Mouse (Mus musculus) gastrocnemius, adult 2 months (tissue): ENCODE measurements at regions not wholly inside any gene's neighbourhood (a gene's known extent, or its start where the extent isn't known, plus 50 kb on each side); places are given as distances from the start of the nearest gene placed in this dataset.
A peak's percentile ranks its signal among the peaks of the same experiment; 100 is the strongest.

Source experiments
- DNase-seq: peaks from one replicate; pipeline ENCODE4 v3.0.0; 2022
- H3K27ac ChIP-seq: fragments of 200-600 bp; 2 replicates; pipeline ENCODE4 v1.8.1; 2022; ENCODE audit warnings: mild to moderate bottlenecking
- H3K4me3 ChIP-seq: fragments of 200-600 bp; 2 replicates; pipeline ENCODE4 v1.8.1; 2022; ENCODE audit warnings: mild to moderate bottlenecking, moderate library complexity
- CTCF ChIP-seq: fragments of 200-600 bp; IDR thresholded peaks from 2 replicates; pipeline ENCODE4 v1.8.1; 2022; ENCODE audit warnings: antibody characterized with exemption, mild to moderate bottlenecking, moderate library complexity
- intact Hi-C: fragments of 180-260 bp; cut with DNase I; formaldehyde crosslinking; loops from one replicate; pipeline ENCODE4 v1.15.1; 2025

DNA sequence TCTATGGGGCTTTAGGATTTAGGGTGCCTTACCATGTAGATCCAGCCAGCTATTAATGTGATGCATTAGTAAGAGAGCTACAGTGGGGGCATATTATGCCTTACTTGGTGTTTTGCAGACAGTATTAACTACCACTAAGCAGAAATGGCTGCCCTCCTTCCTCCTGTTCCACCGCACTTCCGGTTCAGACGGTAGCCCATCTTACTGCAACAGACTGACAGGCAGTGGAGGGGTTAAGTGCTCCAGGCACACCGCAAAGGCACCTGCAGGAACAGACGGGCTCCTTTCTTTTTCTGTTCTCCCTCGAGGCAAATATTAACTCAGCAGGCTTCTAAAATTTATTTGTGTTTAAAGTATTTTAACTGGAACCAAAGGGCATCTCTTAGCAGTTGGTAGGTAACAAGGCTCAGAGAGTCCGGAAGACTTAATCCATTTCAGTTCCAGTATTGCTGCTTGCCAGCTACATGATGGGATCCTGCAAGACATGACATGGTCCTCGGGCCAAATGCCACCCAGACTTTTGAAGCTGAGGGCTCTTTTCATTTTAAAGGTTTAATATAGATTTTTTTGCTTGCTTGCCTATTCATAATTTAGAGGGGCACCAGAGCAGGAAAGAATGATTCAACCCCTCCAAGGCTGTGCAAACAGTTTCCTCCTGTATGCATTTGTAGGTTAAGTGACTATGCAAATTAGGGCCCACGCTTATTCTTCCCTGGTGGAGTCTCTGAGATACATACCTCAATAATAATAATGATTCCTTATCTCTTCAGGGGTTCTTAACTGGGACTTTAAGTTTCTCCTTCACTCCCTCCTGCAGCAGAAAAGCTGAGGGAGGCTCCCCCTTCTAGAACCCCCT, 177.7 kb downstream of the Emp1 start:
- no peak overlapping the region for H3K27ac ChIP-seq
- DNase-seq = no peak
- no peak for TF ChIP-seq CTCF
- no peak overlapping the region for H3K4me3 ChIP-seq
- intact Hi-C loops = no loop called here

DNA sequence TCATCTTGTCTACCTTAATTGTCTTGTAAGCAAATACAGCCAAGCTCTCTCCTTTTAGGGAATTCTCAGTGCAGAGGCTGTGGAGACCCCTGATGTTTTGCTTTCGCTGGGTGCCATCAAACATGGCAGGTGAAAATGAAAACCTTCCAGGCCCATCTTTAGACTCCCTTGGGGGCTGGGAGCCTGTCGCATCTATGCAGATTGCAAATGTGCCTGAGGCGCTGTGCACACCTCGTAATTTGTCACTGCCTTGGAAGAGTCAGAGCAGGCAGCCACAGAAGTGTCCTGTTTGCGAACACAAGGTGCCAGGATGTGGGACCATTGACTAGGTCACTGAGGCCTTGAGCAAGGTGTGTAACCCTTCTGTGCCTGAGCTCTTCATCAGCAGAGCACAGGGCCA, 179.2 kb downstream of the Emp1 start:
- intact Hi-C loops = no loop called here
- Histone ChIP-seq H3K27ac (no peak overlapping the region), H3K4me3 (no peak overlapping the region)
- no peak for DNase-seq
- TF ChIP-seq CTCF = no peak

- no peak for DNase-seq
- no peak for TF ChIP-seq CTCF
- Histone ChIP-seq H3K4me3 (no peak overlapping the region), H3K27ac (no peak overlapping the region)
- intact Hi-C loops = no loop called here
These were observed 180.0 kb downstream of the Emp1 start for GRCm38 (mm10) chr6:135542356-135542755.

DNA sequence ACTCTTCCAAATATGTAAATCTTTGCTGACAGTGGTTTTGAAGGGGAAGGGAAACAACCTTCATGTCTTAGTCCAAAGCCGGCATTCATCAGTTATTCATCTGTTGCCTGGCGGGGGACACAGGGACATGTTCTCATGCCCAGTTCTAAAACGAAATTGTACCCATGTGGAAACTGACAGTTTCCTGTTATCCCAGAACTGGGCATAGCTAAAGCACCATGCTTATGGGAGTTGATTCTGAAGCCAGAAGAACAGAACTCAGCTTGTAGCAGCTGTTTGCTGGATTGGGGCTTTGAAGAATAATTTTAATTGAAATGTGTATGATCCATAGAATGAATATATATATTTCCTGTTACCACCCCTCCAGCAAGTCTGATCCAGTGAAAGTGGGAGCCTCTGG, 181.0 kb downstream of the Emp1 start:
- no peak for DNase-seq
- H3K4me3 ChIP-seq = no peak overlapping the region
- H3K27ac ChIP-seq = no peak overlapping the region
- TF ChIP-seq CTCF = no peak
- intact Hi-C loops = no loop called here

DNA sequence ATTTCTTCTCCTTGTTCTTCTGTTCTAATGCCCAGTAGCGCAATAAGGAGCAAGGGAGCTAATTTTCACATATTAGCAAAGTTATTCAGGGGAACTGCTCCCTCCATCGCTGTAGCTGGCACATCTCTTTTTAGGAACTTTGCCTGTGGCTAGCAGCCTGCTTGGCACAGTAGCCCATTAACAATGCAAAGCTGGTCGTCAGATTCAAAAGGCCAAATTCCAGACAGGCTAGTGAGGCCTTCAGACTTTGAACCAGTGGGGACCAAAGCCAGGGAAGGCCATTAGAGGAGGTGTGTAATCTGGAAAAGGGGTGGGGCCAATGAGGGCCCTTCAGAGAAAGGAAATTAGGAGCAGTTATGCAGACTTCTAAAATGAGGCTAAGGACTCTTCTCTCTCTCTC, 181.5 kb downstream of the Emp1 start:
- Histone ChIP-seq H3K27ac (no peak overlapping the region), H3K4me3 (no peak overlapping the region)
- no peak for DNase-seq
- TF ChIP-seq CTCF = no peak
- intact Hi-C loops = no loop called here

GRCm38 (mm10) chr6:135550368-135550950, 188.1 kb downstream of the Emp1 start:
- no peak for TF ChIP-seq CTCF
- Histone ChIP-seq H3K27ac (no peak overlapping the region), H3K4me3 (no peak overlapping the region)
- no peak for DNase-seq
- intact Hi-C loops = no loop called here

GRCm38 (mm10) chr6:135552396-135552795, 190.1 kb downstream of the Emp1 start:
- Histone ChIP-seq H3K27ac (no peak overlapping the region), H3K4me3 (no peak overlapping the region)
- DNase-seq = no peak
- TF ChIP-seq CTCF = no peak
- intact Hi-C loops = no loop called here

DNA sequence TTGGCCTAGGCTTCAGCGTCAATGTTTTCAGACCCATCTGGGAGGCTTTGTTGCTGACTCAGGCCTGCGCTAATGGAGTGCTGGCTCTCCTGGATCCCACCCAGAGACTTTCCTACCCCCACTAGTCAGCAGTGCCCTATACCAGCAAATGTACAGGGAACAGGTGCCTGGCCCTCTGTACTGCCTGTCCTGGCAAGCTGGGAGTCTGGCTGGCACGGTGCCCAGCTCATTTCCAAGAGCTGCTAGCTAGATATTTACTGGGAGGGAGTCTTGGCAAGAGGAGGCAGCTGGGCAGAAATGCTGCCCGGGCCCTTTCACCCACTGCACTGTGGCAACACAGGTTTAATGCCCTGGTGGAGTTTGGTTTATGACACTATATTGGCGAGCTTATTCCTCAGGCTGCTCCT, 197.2 kb downstream of the Emp1 start:
- intact Hi-C loops = loop anchor here (2.0 kb wide), 1 partner anchor 31 kb away; no protein-coding TSS in a partner anchor
- peak overlapping the region; percentile 73 for H3K27ac ChIP-seq
- no peak for TF ChIP-seq CTCF

GRCm38 (mm10) chr6:135562267-135562666, 199.9 kb downstream of the Emp1 start:
- intact Hi-C loops = no loop called here
- no peak for DNase-seq

More for the DNA sequence above, 197.2 kb downstream of the Emp1 start:
- no peak overlapping the region for H3K4me3 ChIP-seq
- DNase-seq = peak; percentile 96

GRCm38 (mm10) chr6:135563766-135564165, 201.4 kb downstream of the Emp1 start:
- H3K4me3 ChIP-seq = no peak overlapping the region
- TF ChIP-seq CTCF = no peak
- intact Hi-C loops = no loop called here

More at GRCm38 (mm10) chr6:135562267-135562666, 199.9 kb downstream of the Emp1 start:
- TF ChIP-seq CTCF = no peak
- no peak overlapping the region for H3K4me3 ChIP-seq
- no peak overlapping the region for H3K27ac ChIP-seq

GRCm38 (mm10) chr6:135569086-135569485, 206.7 kb downstream of the Emp1 start:
- H3K4me3 ChIP-seq = no peak overlapping the region
- no peak for DNase-seq
- intact Hi-C loops = no loop called here
- no peak overlapping the region for H3K27ac ChIP-seq
- TF ChIP-seq CTCF = no peak

More at GRCm38 (mm10) chr6:135563766-135564165, 201.4 kb downstream of the Emp1 start:
- H3K27ac ChIP-seq = no peak overlapping the region
- no peak for DNase-seq

DNA sequence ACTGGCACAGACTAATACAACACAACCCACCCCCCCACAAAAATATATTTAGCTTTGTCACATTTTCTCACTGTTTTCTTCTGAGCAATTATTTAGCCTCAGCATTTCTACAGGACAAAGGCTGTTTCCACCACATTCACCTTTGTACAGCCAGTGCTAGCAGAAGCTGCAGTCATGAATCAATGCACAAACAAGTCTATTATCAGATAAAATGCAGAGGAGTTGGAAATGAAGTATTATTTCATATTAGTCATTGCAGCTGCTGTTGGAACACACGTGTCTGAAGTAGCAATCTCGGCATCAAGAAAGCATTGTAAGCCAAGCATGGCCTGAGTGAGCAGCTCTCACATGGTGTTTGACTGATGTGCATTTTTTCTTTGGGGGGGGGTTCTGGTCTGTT, 212.9 kb downstream of the Emp1 start:
- no peak overlapping the region for H3K4me3 ChIP-seq
- H3K27ac ChIP-seq = no peak overlapping the region
- TF ChIP-seq CTCF = no peak
- intact Hi-C loops = no loop called here
- no peak for DNase-seq

- intact Hi-C loops = no loop called here
- DNase-seq = no peak
- Histone ChIP-seq H3K27ac (no peak overlapping the region), H3K4me3 (no peak overlapping the region)
- TF ChIP-seq CTCF = no peak
These were observed 216.4 kb downstream of the Emp1 start for GRCm38 (mm10) chr6:135578728-135579127.
